Mouse (Mus musculus) left cerebral cortex, postnatal 36 days (tissue): ENCODE results near the gene Paqr7. TPM values are rescaled to one million over a fixed set of nuclear protein-coding genes. Genes with fewer than 3 reads are reported as not detected.
A peak's percentile ranks its signal among the peaks of the same experiment; 100 is the strongest.

ENCODE experiments used
- DNase-seq, 2 experiments: peaks; one replicate each; pipeline ENCODE4 v3.0.0; 2021 to 2022; ENCODE audit warnings: low spot score in 2 of 2, mixed read lengths in 1 of 2
- intact Hi-C: fragments of 180-260 bp; cut with DNase I; formaldehyde crosslinking; loops from one replicate; pipeline ENCODE4 v1.15.1; 2025
- microRNA-seq: library from miRNA; unstranded; fragments of <30 nt; microRNA quantifications from one replicate; pipeline ENCODE4 v1.2.0, GENCODE M21; 2022
- total RNA-seq, 2 experiments: library from RNA; stranded (reverse); gene quantifications; 2 replicates each; pipeline ENCODE4 v1.2.3; 2021

Paqr7 gene
- total RNA-seq, 2 experiments from 2014 or later = 56.5 to 65.6 TPM

- intact Hi-C loops = no loop called here
- no peak for DNase-seq
Measured at GRCm38 (mm10) chr4:134557626-134558249, 61.2 kb downstream of the Paqr7 start.

DNA sequence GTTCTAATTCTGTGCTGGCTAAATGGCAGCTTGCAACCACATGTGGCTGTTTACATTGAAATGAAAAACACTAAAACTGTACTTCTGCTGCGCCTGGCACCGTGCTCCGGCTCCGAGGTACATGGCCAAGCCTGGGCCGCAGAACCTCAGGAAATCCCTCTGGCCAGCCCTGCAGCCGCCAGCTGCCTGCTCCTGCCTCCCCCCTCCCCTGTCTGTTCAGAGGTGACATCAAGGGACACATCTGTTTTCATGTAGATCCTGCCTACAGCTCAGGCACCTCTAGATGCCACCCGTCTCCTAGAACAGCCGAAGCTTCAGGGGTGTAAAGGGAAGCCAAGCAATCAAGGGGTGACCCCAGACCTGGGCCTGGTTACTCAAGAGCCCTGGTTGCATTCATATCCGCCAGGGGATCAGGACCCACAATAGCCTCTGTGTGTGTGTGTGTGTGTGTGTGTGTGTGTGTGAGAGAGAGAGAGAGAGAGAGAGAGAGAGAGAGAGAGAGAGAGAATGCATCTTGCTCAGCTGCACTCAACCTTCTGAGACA lies 62.1 kb downstream of the Paqr7 start:
- intact Hi-C loops = no loop called here
- no peak for DNase-seq

DNA sequence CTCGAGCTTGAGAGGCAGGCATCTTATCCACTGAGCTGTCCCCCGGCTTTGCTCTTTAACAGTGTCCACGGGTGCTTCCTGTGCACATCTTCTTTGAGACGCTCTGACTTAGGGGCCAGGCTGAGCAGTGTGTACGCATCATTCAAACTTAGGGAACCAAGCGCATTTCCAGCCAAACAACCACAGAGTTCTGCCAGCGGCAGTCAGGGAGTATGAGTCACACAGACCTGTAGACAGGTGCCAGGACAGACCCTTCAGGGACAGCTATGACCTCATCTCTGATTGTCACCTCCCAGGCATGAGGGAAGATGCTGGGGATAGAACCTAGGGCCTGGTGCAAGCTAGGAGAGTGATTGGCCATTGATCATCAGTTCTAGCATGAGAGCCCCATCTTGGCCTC lies 62.7 kb downstream of the Paqr7 start:
- intact Hi-C loops = no loop called here
- DNase-seq = no peak

Small RNAs within 50 kb of the gene (microRNA-seq; reads per million reads assigned to microRNA genes)
- 3.6 reads per million, percentile 9 among the genes with 10 or more reads in this experiment for gene Gm23634

Other genes starting within 250 kb of the Paqr7 start
- not detected for gene Gm30191, start 249.8 kb upstream of the Paqr7 start, total RNA-seq
- gene Grrp1, start 242.6 kb upstream of the Paqr7 start, total RNA-seq = 1 to 10 TPM; 2.8 to 3.4 TPM
- 10 to 100 TPM; 18.1 to 21.6 TPM for gene Pdik1l, start 208.8 kb upstream of the Paqr7 start, total RNA-seq
- under 1 TPM; 0.22 to 0.27 TPM for gene Trim63, start 181.6 kb upstream of the Paqr7 start, total RNA-seq
- gene Slc30a2, start 153.5 kb upstream of the Paqr7 start, total RNA-seq = not detected
- gene Extl1, start 112.8 kb upstream of the Paqr7 start, total RNA-seq = 10 to 100 TPM; 46.2 to 60.6 TPM
- gene Pafah2, start 100.4 kb upstream of the Paqr7 start, total RNA-seq = 1 to 10 TPM; 6.7 to 7.5 TPM
- 1,000 to 10,000 TPM; 1,022 to 1,141 TPM for gene Stmn1, start 28.4 kb upstream of the Paqr7 start, total RNA-seq
- under 1 TPM in 1 of 2 experiments, not detected in 1; 0.32 TPM for gene Aunip, start 14.3 kb downstream of the Paqr7 start, total RNA-seq
- 10 to 100 TPM; 61.9 to 70.2 TPM for gene Mtfr1l, start 38.7 kb downstream of the Paqr7 start, total RNA-seq
- 10 to 100 TPM; 19.6 to 21.2 TPM for gene Selenon, start 55.5 kb downstream of the Paqr7 start, total RNA-seq
- gene Man1c1, start 207.6 kb downstream of the Paqr7 start, total RNA-seq = 10 to 100 TPM; 37.8 to 42.0 TPM